Mouse (Mus musculus) kidney, embryonic 14.5 days (tissue): Measurements from ENCODE around the gene Ttc9c. TPM values are rescaled to one million over a fixed set of nuclear protein-coding genes. Genes with fewer than 3 reads are reported as not detected.
"Not testable (repeated sequence)": the region's sequence is repeated elsewhere in the genome, so short reads cannot be mapped to it uniquely, and the experiment has no call there.

Experiments
- ATAC-seq: fragments of 200-750 bp; cut with Nextera tagmentation; 2 replicates; pipeline ENCODE4 v1.8.0; 2017; ENCODE audit warnings: moderate number of reproducible peaks, mild to moderate bottlenecking, moderate TSS enrichment, moderate library complexity; ENCODE audit not compliant: low FRiP score, low TSS enrichment
- H3K27ac ChIP-seq: fragments of 300-500 bp; sonication (generic); 2 replicates; pipeline ENCODE4 v1.5.1; 2014; ENCODE audit warnings: low read depth, mild to moderate bottlenecking, low read length, moderate library complexity, mixed read lengths
- H3K27me3 ChIP-seq: fragments of 300-500 bp; sonication (generic); 2 replicates; pipeline ENCODE4 v1.6.1; 2014; ENCODE audit warnings: mild to moderate bottlenecking, low read length; ENCODE audit not compliant: control insufficient read depth, insufficient read depth
- H3K36me3 ChIP-seq: fragments of 300-500 bp; sonication (generic); 2 replicates; pipeline ENCODE4 v1.6.1; 2014; ENCODE audit warnings: low read length, mixed read lengths; ENCODE audit not compliant: control insufficient read depth, insufficient read depth
- H3K4me1 ChIP-seq: fragments of 300-500 bp; sonication (generic); 2 replicates; pipeline ENCODE4 v1.6.1; 2014; ENCODE audit warnings: low read length, mixed read lengths; ENCODE audit not compliant: control insufficient read depth, insufficient read depth
- H3K4me2 ChIP-seq: fragments of 300-500 bp; sonication (generic); replicated peaks from 2 replicates; pipeline ENCODE4 v1.6.1; 2014; ENCODE audit warnings: low read depth, mild to moderate bottlenecking, low read length
- H3K4me3 ChIP-seq: fragments of 300-500 bp; sonication (generic); 2 replicates; pipeline ENCODE4 v1.5.1; 2014; ENCODE audit warnings: mild to moderate bottlenecking, low read length
- H3K9ac ChIP-seq: fragments of 300-500 bp; sonication (generic); 2 replicates; pipeline ENCODE4 v1.6.1; 2014; ENCODE audit warnings: low read depth, mild to moderate bottlenecking, low read length, moderate library complexity
- H3K9me3 ChIP-seq: fragments of 300-500 bp; sonication (generic); 2 replicates; pipeline ENCODE4 v1.6.1; 2016; ENCODE audit warnings: low read length; ENCODE audit not compliant: control insufficient read depth
- WGBS: fragments of 180-500 bp; shearing (Covaris S2); extraction: QIAGEN DNeasy Blood & Tissue Kit; methylation state at CpG from one replicate; pipeline ENCODE4 v1.1.7; 2014; 5-methylcytosine and 5-hydroxymethylcytosine counted together
- polyA plus RNA-seq: library from polyadenylated mRNA; unstranded; fragments of >200 nt; fragmentation: Nextera tagmentation; extraction: Ambion mirVana; gene quantifications from 2 replicates; pipeline ENCODE4 v1.2.1, GENCODE M21; 2014

The Ttc9c gene
- polyA plus RNA-seq, 1 experiment from 2014 or later: 61.0 TPM

GRCm38 (mm10) chr19:8837251-8837791 lies 18.2 kb upstream of the Ttc9c start, which contains the start of gene Bscl2:
TSS of gene Bscl2 (plus strand) at chr19:8837467.
- WGBS: 2% methylated on average over 38 of the region's 38 CpGs
- Histone ChIP-seq H3K36me3 (peaks cover 41% of the 10 kb centered on the region), H3K27me3 (no peaks in the 10 kb centered on the region), H3K9ac (peak within 1 kb of the TSS; percentile 78), H3K4me2 (peak within 1 kb of the TSS; percentile 77), H3K27ac (peak within 1 kb of the TSS; percentile 98), H3K4me1 (peaks cover 25% of the 10 kb centered on the region; the same call in 1 of the 2 replicates), H3K9me3 (no peaks in the 10 kb centered on the region), H3K4me3 (peak within 1 kb of the TSS; percentile 54)
- peak; percentile 84 for ATAC-seq

DNA sequence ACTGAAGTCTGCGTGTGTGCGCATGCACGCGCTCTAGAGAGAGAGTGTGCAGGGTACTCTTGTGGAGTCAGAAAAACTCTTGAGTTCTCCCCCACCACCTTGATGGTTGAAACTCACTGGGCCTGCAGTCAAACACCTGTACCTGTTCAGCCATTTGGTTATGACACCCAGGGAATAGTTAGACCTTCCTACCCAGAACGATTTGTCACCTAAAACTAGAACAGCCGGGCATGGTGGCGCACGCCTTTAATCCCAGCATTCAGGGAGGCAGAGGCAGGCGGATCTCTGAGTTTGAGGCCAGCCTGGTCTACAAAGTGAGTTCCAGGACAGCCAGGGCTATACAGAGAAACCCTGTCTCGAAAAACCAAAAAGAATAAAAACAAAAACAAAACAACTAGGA lies 17.2 kb upstream of the Ttc9c start:
- H3K9me3 ChIP-seq, H3K9ac ChIP-seq, H3K27me3 ChIP-seq, H3K4me3 ChIP-seq, H3K4me2 ChIP-seq, H3K27ac ChIP-seq, ATAC-seq: not testable (repeated sequence)
- 98% methylated on average over 10 of the region's 10 CpGs for WGBS
- Histone ChIP-seq H3K36me3 (peaks cover 46% of the 10 kb centered on the region), H3K4me1 (peaks cover 25% of the 10 kb centered on the region; the same call in 1 of the 2 replicates)

DNA sequence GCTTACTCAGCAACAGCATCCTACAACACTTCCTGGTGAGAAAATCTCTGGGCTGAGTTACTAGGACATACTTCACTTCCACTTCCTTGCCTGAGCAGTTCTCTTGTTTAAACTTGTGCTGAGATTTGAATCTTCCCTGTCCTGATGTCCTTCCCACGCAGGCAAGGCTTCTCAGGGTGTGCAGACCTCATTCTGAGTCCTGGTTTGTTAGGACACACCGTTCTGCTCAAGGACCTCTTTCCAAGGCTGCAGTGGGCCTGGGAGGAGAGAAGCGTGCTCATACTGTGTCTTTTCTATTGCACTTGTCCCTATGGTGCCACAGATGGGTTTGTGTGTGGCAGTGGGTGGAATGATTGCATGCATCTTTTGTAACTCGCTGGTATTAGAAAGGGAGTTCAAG lies 13.8 kb upstream of the Ttc9c start:
- Histone ChIP-seq H3K4me2 (no peak overlapping the region), H3K4me1 (0 out of 2 replicates have a peak, but pooled peaks cover under 1% of the 10 kb centered on the region), H3K27ac (no peak overlapping the region), H3K36me3 (peaks cover 79% of the 10 kb centered on the region), H3K9ac (no peak overlapping the region), H3K4me3 (no peak overlapping the region), H3K27me3 (no peaks in the 10 kb centered on the region), H3K9me3 (no peaks in the 10 kb centered on the region)
- no peak for ATAC-seq
- WGBS: 92% methylated on average over 4 of the region's 4 CpGs

DNA sequence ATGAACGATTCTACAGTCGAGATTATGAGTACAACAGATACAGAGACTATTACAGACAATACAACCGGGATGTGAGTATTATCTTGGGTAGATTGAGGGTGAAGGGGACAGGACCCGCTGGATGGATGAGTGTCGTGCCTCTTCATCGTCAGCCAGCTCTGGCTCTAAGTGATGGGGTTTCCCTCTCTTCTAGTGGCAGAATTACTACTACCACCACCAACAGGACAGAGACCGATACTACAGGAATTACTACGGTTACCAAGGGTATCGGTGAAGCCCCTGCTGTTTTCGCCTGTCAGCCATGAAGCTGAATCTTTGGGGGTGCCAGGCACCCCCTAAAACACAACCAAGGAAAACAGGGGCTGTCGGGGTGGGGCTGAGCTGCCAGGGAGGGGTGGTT lies 12.1 kb upstream of the Ttc9c start:
- Histone ChIP-seq H3K9me3 (no peaks in the 10 kb centered on the region), H3K27ac (no peak overlapping the region), H3K27me3 (no peaks in the 10 kb centered on the region), H3K4me2 (no peak overlapping the region), H3K9ac (no peak overlapping the region), H3K4me3 (no peak overlapping the region), H3K36me3 (peaks cover 96% of the 10 kb centered on the region), H3K4me1 (no peaks in the 10 kb centered on the region)
- no peak for ATAC-seq
- 86% methylated on average over 11 of the region's 11 CpGs for WGBS

DNA sequence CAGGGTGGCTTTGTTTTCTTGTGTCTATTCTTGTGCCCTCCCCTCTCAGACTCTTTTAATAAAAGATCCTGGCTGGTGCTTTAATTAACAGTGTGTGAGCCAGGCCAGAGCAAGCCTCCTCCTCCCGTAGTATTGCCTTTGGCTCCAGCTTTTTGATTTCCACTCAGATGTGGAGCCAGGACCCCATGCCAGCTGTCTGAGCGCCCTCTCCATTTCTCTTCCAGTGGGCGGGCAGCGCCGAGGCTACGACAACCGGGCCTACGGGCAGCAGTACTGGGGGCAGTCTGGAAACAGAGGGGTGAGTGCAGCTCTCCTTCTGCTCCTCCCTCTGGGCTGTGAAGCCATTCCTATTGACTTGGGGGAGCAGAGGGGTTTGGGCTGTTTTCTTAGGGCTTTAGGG lies 11.5 kb upstream of the Ttc9c start:
- H3K4me1 ChIP-seq: no peaks in the 10 kb centered on the region

GRCm38 (mm10) chr19:8829660-8830059 lies 10.5 kb upstream of the Ttc9c start, which contains the start of gene AC129217.1:
TSS of gene AC129217.1 (plus strand) at chr19:8829773.
- Histone ChIP-seq H3K27me3 (no peaks in the 10 kb centered on the region), H3K27ac (no peak within 1 kb of the TSS), H3K9me3 (no peaks in the 10 kb centered on the region), H3K4me2 (no peak within 1 kb of the TSS), H3K36me3 (peaks cover 99% of the 10 kb centered on the region), H3K4me3 (no peak within 1 kb of the TSS), H3K9ac (no peak within 1 kb of the TSS), H3K4me1 (no peaks in the 10 kb centered on the region)
- ATAC-seq: no peak
- WGBS: 92% methylated on average over 8 of the region's 8 CpGs

More for the DNA sequence above, 11.5 kb upstream of the Ttc9c start:
- Histone ChIP-seq H3K9me3 (no peaks in the 10 kb centered on the region), H3K4me2 (no peak overlapping the region), H3K36me3 (peaks cover 100% of the 10 kb centered on the region), H3K27me3 (no peaks in the 10 kb centered on the region), H3K9ac (no peak overlapping the region), H3K4me3 (no peak overlapping the region), H3K27ac (no peak overlapping the region)
- ATAC-seq: no peak
- WGBS: 92% methylated on average over 8 of the region's 8 CpGs

- Histone ChIP-seq H3K4me1 (peaks cover 19% of the 10 kb centered on the region), H3K9me3 (no peaks in the 10 kb centered on the region), H3K36me3 (peaks cover 51% of the 10 kb centered on the region), H3K9ac (peak overlapping the region; percentile 19; the same call in 1 of the 2 replicates), H3K4me3 (peak overlapping the region; percentile 100), H3K27ac (no peak overlapping the region), H3K27me3 (no peaks in the 10 kb centered on the region), H3K4me2 (peak overlapping the region; percentile 76)
- WGBS: 78% methylated on average over 8 of the region's 8 CpGs
- ATAC-seq: no peak
Observed at GRCm38 (mm10) chr19:8822696-8823095, 3.6 kb upstream of the Ttc9c start.

DNA sequence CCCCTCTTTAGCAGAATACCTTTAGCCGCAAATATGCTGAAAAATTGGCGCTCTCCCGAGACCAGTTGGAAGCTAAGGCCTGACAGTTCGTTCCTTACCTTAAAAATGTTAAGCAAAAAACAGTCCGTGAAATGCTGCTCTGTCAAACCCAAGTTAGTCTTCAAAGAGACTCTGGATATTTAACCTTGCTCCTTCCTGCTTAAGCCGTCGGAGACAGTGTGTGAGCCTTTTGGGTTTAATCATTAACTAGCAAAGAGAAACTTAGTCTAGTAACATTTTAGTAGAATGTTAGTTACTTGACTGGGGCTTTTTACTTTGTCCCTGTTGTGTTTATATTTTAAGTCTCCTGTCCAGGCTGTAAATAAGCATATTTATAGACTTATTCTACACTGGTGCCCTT lies 2.0 kb upstream of the Ttc9c start:
- peaks cover 45% of the 10 kb centered on the region for H3K36me3 ChIP-seq
- no peaks in the 10 kb centered on the region for H3K9me3 ChIP-seq
- peak overlapping the region; percentile 99 for H3K9ac ChIP-seq
- peak overlapping the region; percentile 76 for H3K4me2 ChIP-seq
- H3K4me1 ChIP-seq: peaks cover 32% of the 10 kb centered on the region
- 0% methylated on average over 7 of the region's 7 CpGs for WGBS
- peak overlapping the region; percentile 100 for H3K4me3 ChIP-seq
- H3K27ac ChIP-seq: peak overlapping the region; percentile 100; the same call in 1 of the 2 replicates
- ATAC-seq: no peak
- no peaks in the 10 kb centered on the region for H3K27me3 ChIP-seq

DNA sequence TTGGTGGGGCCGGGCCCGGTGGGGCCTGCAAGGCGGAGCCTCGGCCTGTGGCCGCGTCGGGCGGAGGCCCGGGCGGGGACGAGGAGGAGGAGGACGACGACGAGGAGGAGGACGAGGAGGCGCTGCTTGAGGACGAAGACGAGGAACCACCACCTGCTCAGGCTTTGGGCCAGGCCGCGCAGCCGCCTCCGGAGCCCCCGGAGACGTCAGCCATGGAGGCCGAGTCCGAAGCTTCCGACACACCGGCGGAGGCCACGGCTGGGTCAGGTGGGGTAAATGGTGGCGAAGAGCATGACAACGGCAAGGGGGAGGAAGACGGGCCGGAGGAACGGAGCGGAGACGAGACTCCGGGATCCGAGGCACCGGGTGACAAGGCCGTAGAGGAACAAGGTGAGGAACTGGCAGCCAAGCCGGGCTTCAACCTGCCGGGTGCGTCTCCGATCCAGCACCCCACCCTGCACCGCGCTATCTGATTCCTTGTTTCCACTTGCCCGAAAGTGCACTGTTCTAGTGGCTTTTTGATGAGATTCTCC lies 1.4 kb upstream of the Ttc9c start:
- no peaks in the 10 kb centered on the region for H3K27me3 ChIP-seq
- no peaks in the 10 kb centered on the region for H3K9me3 ChIP-seq
- peaks cover 44% of the 10 kb centered on the region for H3K36me3 ChIP-seq
- H3K4me1 ChIP-seq: peaks cover 32% of the 10 kb centered on the region
- peak overlapping the region; percentile 99 for H3K9ac ChIP-seq
- WGBS: under 1% methylated on average over 48 of the region's 48 CpGs
- H3K27ac ChIP-seq: peak overlapping the region; percentile 100
- peak overlapping the region; percentile 100 for H3K4me3 ChIP-seq
- H3K4me2 ChIP-seq: peak overlapping the region; percentile 76
- ATAC-seq: peak; percentile 21
